8 mouse cellular contexts compared by ENCODE assay signal in genomic region chr1:92130470-92131100, GRCm38 (mm10).
DNase-seq lines count a peak whose midpoint lies in the region; ATAC-seq lines count a peak whose summit lies in the region.

No protein-coding gene starts in this region.

- DNase-seq in 3T3-L1 (ENCODE audit: low read depth, low spot score) (peak; percentile 98), NIH3T3 (ENCODE audit: low read depth) (peak; percentile 100)
- peak; percentile 71 to 77 for DNase-seq in heart, postnatal 36 days
- peak; percentile 59 to 69 for DNase-seq in layer of hippocampus, adult 8-10 months (ENCODE audit: low spot score in 2 of 2)
- DNase-seq in lung, postnatal 10 days: peak; percentile 94
- DNase-seq in thymus, adult 18-20 months: peak; percentile 11 to 42
- DNase-seq in spleen, postnatal 4 days (ENCODE audit: low spot score in 2 of 2): no peak

- ATAC-seq in frontal cortex, adult (ENCODE audit: low TSS enrichment): peak; percentile 55

- intact Hi-C loops in heart, postnatal 36 days (cut with DNase I): loop anchor here (2.0 kb wide), 2 partner anchors 18 to 48 kb away; no protein-coding TSS in a partner anchor

Comparison
In these comparisons a context has a peak if more than half of its experiments do, and no peak if none do; other contexts are left out.
1. DNase-seq: peak in 3T3-L1 (single experiment), NIH3T3 (single experiment), heart, postnatal 36 days (2 of 2), layer of hippocampus, adult 8-10 months (2 of 2), lung, postnatal 10 days (single experiment) and thymus, adult 18-20 months (2 of 2); none in spleen, postnatal 4 days (0 of 2).